Mouse (Mus musculus): Measurements from ENCODE around the gene Fcgr1.
"Not testable (repeated sequence)": the region's sequence is repeated elsewhere in the genome, so short reads cannot be mapped to it uniquely, and the experiment has no call there.

The Fcgr1 gene

DNA sequence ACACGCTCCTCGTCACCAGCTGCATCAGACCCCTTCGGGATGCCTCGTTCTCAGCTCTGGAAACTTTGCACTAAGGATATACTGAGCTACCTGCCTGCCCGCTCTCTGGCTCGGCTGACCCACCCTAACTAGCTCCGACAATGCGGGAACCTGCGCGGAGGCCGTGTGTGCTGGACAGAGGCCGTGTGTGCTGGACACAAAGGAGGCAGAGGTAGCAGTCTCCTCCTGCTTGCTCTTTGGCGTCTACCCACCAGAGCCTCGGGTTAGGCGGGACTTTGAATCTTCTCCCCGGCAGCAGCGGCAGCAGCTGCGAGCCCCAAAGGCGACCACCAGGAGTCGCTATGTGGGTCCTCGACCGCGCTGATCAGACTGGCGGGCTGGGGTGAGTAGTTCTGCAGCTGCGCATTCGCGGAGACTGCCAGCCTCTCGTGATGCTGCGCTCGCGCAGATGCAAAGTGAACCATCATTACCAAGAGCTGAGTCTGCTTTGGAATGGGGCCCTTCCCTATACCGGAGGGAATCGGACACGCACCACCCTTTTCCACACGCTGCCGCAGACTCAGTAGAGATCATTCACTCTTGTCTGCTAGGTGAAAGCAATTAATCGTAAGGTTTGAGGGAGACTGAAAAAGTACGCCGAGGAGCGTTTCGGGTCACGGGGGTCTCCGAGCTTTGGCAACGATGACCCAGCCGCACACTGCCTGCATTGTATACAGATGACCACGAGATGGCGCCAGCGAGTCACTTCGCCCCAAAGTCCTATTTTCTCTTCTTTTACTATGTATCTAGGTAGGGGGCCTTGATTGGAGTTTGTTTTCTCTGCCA, 15.8 kb downstream of the Fcgr1 start:
- in situ Hi-C loops (cut with MboI; ENCODE audit: low sequenced_read_pairs) = no loop called here

DNA sequence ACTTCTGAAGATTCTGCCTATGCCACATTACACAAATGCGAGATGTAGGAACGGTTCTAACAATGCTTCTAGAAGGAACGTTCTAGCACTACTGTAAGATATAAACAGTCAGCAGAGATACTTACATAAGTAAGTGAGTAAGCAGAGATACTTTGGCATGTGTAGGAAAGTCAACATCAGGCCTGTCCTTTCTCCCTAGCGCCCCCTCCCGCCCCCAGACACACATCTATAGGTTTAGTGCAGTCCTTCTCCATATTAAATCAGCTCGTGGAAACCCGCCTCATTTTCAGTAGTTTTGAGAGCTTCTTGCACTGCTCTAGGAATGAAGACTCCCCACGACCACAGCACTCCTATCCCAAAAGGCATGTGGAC, 16.4 kb downstream of the Fcgr1 start:
- in situ Hi-C loops (cut with MboI; ENCODE audit: low sequenced_read_pairs) = no loop called here

DNA sequence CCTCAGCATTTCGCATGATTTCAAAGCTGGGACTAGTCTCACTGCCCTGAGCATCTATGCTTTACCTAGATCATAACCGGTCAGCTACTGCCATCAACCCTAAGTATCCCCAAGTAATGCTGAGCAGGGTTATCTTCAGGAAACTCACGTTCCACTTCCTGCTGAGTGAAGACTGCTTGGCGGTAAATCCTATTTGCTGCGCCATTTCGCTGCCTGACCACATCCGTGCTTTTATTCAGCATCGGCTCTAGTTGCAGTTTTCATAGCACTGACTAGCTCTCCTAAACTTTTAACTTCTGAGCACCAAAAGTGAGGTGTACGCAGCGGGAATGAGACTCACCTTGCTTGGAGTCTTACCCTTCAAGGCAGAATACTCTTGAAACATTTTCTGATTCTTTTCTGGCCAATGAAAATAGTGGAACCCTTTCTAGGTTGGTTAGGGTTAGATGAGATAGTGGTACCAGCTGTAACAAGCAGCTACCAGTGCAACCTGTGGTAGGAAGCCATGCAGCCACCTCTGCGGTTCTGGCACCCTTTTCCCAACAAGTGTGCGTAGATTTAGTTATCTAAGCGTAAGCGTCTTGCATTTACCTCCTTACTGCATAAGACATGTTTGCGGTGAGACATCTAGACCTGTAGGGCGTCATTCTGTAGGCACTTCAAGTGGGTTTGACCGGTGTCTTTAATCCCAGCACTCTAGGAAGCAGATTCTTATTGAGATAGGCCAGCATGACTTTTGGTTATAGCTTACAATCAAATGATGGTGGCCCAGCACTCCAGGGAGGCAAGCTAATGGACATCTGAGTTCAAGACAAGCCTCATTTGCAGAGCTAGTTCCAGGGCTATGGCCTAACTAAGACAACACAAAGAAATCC, 19.9 kb downstream of the Fcgr1 start:
- in situ Hi-C loops (cut with MboI; ENCODE audit: low sequenced_read_pairs) = no loop called here

DNA sequence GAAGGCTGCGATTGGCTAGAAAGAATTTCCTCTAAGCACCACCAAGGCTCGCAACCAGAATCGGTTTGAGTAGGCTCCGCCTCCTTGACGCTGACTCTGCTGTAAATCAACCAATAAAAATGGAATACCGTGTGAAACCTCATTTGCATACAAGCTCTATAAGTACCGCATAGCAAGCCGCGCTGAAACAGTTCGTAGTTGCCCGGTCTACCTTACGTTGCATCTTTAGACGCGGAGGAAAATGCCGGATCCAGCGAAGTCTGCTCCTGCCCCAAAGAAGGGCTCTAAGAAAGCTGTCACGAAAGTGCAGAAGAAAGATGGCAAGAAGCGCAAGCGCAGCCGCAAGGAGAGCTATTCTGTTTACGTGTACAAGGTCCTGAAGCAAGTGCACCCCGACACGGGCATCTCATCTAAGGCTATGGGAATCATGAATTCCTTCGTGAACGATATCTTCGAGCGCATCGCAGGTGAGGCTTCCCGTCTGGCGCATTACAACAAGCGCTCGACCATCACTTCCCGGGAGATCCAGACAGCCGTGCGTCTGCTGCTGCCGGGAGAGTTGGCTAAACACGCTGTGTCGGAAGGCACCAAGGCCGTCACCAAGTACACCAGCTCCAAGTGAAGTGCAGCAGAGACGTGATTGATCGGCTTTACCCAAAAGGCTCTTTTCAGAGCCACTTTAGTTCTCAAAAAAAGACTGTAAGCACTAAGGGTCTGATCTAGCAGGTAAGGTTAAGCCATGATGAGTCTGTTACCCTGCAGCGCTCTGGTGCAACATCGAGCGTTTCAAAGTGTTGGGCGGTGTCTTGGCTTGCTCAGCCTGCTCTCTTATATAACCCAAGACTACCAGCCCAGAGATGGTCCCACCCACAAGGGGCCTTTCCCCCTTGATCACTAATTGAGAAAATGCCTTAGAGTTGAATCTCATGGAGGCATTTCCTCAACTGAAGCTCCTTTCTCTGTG, 24.0 kb downstream of the Fcgr1 start, which contains the start of gene Hist2h2bb:
Gene Hist2h2bb, plus strand, starts transcription at position 242 of the 964 bp plus-strand sequence.
- in situ Hi-C loops (cut with MboI; ENCODE audit: low sequenced_read_pairs) = no loop called here

DNA sequence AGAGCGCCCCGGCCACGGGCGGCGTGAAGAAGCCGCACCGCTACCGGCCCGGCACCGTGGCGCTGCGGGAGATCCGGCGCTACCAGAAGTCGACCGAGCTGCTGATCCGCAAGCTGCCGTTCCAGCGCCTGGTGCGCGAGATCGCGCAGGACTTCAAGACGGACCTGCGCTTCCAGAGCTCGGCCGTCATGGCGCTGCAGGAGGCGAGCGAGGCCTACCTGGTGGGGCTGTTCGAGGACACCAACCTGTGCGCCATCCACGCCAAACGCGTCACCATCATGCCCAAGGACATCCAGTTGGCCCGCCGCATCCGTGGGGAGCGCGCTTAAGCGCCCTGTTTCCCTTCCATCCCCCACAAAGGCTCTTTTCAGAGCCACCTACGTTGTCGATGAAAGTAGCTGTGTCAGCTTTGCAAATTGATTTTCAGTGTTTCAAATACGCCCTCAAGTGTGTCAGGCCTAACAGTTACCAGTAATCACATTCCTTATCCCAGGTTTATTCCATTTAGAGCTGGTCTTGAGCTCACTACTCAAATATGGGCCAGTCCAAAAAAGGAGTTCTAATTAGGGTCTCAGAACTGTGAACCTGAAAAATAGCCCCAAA, 24.9 kb downstream of the Fcgr1 start:
- in situ Hi-C loops (cut with MboI; ENCODE audit: low sequenced_read_pairs) = not testable (repeated sequence)

DNA sequence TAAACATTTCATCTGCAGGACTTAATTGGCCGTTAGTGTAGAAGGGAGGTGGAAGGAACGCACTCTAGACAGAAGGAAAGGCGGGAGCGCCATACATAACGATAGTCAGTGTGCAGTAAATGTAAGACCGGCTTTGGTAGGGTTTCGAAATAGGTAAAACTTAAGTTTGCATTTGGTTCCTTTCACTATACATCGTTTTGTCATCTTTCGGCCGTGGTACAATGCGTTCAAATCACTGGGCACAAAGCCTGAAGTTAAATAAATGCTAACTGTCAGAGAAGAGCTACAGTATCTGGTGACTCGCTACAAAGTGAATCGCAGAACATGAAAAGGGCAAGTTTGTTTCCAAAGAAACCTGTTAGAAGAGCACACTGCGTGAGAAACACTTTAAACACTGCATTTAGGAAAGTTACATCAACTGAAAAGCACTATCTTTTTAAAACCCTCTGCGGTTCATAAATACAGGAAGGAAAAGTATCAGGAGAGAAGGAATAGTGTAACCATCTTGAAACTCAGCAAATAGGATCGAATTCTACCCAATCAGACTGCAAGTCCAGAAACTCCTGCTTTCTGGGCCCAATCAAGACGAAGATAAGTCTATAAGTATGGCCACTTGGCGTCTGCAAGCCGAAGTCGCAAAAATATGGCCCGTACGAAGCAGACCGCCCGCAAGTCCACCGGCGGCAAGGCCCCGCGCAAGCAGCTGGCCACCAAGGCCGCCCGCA, 25.6 kb downstream of the Fcgr1 start, which contains the start of gene Hist2h3b:
Gene Hist2h3b, plus strand, starts transcription at position 604 of the 725 bp plus-strand sequence.
- in situ Hi-C loops (cut with MboI; ENCODE audit: low sequenced_read_pairs) = no loop called here

DNA sequence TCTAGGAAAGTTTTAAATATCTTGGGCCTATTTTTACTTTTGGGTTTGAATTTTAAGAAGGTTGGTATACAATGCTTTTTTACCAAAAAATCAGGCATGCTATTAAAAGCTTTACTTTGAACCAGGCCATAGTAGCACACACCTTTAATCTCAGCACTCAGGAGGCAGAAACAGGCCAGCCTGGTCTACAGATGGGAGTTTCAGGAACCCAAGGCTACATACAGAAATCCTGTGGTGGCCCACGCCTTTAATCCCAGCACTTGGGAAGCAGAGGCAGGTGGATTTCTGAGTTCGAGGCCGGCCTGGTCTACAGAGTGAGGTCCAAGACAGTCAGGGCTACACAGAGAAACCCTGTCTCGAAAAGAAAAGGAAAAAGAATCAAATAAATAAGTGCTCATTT, 26.2 kb downstream of the Fcgr1 start:
- in situ Hi-C loops (cut with MboI; ENCODE audit: low sequenced_read_pairs) = no loop called here

DNA sequence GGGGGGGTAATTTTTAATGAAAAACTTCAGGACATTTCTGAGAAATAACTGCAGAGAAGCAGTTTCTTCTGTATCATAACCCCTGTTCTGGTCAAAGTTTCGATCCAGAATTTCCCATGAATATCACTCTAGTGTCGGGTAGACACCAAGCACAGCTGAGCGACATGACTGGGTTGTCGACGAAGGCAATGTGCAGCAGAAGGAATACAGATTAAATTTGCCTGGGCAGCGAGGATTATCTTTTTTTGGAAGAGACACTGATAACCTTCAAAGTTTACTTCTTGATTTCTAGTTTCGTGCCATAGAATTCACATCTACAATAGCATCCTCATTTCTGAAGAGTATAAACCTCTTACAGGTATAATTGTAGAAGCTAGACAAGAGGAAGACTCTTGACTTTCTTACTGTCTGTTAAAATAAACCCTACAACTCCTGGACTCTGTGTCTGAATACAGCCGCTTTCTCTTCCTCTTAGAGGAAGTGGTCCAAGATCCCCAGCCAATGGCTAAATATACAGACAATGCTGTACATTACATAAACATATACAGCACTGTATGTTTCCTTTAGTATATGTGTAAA, 27.5 kb downstream of the Fcgr1 start:
- in situ Hi-C loops (cut with MboI; ENCODE audit: low sequenced_read_pairs) = no loop called here

DNA sequence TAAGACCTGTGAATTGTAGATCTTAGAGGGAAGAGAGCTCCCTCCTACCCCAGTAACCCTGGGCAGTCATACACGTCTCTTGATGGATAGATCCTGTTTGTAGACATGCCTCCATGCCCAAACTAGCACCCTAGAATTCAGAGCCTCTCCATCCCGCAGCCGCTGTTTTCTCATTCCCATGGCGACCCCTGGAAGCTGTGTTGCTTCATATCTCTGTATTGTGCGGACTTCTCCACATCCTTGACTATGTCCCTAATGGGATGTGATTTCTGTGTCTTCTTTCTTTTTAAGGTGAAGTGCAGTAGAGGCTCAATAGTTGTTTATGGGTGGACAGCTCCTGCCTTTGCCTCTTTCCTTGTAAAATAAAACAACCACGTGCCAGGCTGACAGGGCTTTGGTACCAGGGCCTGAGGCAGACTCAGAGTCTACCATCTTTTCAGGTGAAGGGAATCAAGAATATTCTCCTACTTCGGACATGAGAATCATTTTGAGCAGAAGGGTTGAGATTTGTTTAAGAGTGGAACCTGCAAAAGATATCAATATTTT, 29.3 kb downstream of the Fcgr1 start:
- in situ Hi-C loops (cut with MboI; ENCODE audit: low sequenced_read_pairs) = no loop called here

DNA sequence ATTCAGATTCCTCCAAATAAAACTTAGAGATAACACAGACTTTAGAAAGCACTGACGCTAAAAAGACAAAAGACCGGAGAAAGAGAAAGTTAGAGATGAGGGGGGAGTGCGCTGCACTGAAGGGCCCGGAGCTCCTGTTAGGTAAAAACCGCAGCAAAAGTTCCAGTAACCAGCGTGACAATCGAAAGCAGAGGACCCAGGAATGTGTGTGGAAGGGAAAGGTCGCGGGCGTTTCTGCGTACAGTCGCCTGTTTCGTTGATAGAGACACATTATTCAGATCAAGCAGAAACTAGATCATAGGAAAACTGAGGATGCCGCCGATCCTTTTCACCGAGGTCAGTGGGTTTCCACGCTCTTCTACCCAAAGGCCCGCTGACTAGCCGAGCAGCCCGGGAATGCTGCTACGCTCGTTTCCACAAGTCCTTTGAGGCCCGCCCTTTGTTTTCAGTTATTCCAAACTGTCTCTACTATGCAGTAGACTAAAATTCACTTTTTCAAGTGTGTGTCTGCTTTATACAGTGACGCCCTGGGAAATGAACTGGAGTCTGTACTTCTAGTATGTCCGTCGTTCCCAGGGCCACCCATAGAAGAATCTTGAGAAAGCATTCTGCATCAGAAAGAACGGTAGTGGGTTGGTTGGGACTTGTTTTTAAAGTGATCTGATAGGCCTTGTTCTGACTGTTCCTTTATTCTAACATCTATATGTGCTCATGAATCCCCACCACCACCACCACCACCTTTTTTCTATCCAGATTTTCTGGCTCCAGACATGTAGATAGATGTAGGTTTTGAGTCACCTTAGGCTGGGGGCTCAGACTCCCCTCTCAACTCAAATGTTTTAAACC, 30.0 kb downstream of the Fcgr1 start:
- in situ Hi-C loops (cut with MboI; ENCODE audit: low sequenced_read_pairs) = no loop called here

DNA sequence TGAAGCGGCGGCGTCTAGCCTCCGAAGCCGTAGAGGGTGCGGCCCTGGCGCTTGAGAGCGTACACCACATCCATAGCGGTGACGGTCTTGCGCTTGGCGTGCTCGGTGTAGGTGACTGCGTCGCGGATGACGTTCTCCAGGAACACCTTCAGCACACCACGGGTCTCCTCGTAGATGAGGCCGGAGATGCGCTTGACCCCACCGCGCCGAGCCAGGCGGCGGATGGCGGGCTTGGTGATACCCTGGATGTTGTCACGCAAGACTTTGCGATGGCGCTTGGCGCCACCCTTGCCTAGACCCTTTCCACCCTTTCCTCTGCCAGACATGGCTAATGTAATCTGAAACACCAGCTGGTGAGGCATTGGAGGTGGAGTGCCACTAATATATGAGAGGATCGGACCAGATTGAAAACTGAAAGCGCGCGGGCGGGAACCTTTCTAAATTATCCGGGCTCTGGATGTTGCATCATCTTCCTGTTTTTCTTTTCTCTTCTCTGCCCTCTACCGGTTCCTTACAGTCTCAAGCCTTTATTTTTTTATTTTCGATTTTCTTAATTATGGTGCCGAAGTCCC, 30.7 kb downstream of the Fcgr1 start, which contains the start of gene Hist2h4:
Gene Hist2h4, minus strand, starts transcription at position 333 of the 572 bp plus-strand sequence.
- in situ Hi-C loops (cut with MboI; ENCODE audit: low sequenced_read_pairs) = no loop called here

DNA sequence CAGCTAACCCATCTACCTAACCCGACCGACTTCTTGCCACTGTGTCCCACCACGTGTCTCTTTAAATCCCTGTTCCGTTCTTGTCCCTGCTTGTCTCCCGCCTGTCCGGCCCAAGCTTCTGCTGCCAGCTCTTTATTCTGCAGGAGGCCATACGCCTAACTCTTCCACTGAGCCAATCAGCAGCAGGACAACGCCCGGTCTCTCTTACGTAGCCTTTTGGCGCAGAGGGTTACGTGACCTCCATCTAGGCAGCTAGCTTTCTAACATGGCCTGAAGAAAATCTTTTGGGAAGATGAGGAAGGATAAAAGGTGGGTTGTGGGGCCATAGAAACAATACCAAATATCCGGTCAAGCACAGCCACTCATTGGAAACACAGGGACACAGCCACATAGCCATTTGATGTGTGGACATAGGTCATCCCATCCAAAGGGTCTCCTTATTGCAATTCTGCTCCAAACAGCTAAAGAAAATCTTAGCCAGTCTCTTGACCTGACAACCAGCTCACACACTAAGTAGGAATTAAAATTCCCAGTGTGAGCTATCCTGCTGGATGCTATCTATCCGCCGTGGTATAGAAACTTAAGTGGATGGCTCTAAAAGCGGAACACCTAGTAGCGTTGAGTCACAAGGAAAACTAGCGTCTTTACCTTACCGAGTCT, 31.4 kb downstream of the Fcgr1 start:
- in situ Hi-C loops (cut with MboI; ENCODE audit: low sequenced_read_pairs) = no loop called here

DNA sequence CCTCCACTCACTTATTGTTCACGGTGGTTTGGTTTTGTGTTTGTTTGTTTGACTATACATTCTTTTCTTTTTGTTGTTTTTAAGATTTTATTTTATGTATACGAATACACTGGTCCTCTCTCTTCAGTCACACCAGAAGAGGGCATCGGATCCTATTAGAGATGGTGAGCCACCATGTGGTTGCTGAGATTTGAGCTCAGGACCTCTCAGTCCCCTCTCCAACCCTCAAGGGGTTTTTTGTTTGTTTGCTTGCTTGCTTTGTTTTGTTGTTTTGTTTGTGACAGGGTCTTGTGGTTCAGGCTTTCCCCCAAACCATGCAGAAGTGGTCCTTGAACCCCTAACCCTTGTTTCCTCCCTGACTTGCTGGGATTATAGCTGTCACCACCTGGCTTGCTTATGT, 32.1 kb downstream of the Fcgr1 start:
- in situ Hi-C loops (cut with MboI; ENCODE audit: low sequenced_read_pairs) = no loop called here

DNA sequence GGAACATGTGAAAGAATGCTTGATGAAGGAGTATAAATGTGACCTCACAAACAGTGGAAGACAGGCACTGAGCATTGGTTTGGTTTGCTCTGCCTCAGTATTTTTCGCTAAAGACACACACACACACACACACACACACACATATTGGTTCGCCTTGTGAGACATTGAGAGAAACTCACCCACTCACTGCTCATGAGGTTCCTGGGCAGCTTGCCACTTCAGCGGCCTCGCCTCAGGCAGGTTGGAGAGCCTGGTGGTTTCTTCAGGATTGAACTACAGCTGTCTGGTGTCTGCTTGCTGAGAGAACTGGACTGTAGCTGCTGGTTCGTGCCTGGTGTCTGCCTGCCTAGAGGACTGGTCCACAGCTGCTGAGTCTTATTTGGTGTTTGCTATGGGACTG, 33.5 kb downstream of the Fcgr1 start:
- in situ Hi-C loops (cut with MboI; ENCODE audit: low sequenced_read_pairs) = no loop called here

DNA sequence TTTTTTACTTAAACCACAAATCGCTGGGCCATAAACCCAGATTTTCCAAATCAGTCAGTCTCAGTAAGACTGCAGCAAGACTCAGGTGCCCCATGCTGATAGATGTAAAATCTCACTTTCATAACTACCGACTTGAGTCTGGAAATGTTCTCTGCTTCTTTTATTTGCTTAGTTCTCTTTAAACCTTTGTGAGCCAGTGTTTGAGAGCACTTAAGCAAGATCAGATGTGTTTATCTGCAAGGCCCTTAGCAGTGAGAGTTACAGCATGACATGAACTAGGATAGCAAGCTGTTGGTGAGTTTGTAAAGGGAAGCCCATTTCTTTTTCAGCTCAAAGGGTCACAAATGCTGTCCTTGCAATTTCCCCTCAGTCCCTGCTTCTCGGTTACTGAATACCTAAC, 36.6 kb downstream of the Fcgr1 start:
- in situ Hi-C loops (cut with MboI; ENCODE audit: low sequenced_read_pairs) = no loop called here

DNA sequence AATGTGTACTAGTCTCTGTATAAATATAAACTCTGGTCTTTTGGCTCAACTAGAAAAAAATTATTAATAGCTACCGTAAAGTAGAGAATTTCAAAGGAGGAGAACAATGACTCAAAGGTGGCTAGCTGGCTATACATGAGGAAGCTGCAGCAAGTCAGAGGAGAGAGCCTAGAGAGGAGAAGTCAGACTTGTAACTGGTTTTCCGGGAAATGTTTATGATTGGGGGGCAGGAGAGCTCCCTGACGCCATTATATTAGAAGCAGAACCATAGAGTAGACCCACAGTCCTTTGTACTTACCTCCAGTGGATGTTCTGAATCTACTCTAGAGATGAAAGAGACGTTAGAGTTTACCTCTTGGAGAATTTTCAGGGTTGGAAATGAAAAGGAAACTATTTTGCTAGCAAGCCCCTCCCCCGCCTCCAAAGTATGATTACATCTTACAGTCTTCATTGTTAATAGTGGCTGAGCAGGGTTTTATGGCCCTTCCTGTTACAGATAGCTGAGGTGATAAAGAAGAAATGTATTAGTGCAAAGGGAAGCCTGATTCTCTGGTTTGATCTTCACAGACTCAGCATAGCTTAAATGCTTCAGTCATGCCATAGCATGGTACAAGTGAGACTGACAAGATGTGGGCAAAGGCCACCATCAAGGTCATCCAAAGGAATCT, 37.7 kb downstream of the Fcgr1 start:
- in situ Hi-C loops (cut with MboI; ENCODE audit: low sequenced_read_pairs) = no loop called here

Measured in CH12F3 (cell line).